Mouse (Mus musculus) kidney, postnatal 0 days (tissue): ENCODE results near the gene Siah1a. TPM values are rescaled to one million over a fixed set of nuclear protein-coding genes. Genes with fewer than 3 reads are reported as not detected.

ENCODE experiments used
- ATAC-seq: fragments of 200-750 bp; cut with Nextera tagmentation; replicated peaks from 2 replicates; pipeline ENCODE4 v1.8.0; 2017; ENCODE audit warnings: low read depth, moderate number of reproducible peaks, moderate TSS enrichment, moderate library complexity; ENCODE audit not compliant: low FRiP score
- DNase-seq: peaks from one replicate; pipeline ENCODE4 v3.0.0-alpha.2; 2016; ENCODE audit warnings: low spot score
- H3K27ac ChIP-seq: fragments of 300-500 bp; sonication (generic); 2 replicates; pipeline ENCODE4 v1.5.1; 2014; ENCODE audit warnings: mild to moderate bottlenecking
- H3K27me3 ChIP-seq: fragments of 300-500 bp; sonication (generic); 2 replicates; pipeline ENCODE4 v1.6.1; 2014; ENCODE audit warnings: low read length, mixed read lengths; ENCODE audit not compliant: insufficient read depth
- H3K36me3 ChIP-seq: fragments of 300-500 bp; sonication (generic); 2 replicates; pipeline ENCODE4 v1.6.1; 2014; ENCODE audit warnings: low read length, mixed read lengths; ENCODE audit not compliant: insufficient read depth
- H3K4me1 ChIP-seq: fragments of 300-500 bp; sonication (generic); replicated peaks from 2 replicates; pipeline ENCODE4 v1.6.1; 2014; ENCODE audit warnings: antibody characterized with exemption, low read length, mixed read lengths; ENCODE audit not compliant: insufficient read depth
- H3K4me2 ChIP-seq: fragments of 300-500 bp; sonication (generic); 2 replicates; pipeline ENCODE4 v1.6.1; 2014; ENCODE audit warnings: mild to moderate bottlenecking, low read length, moderate library complexity, mixed read lengths
- H3K4me3 ChIP-seq: fragments of 300-500 bp; sonication (generic); replicated peaks from 2 replicates; pipeline ENCODE4 v1.5.1; 2014; ENCODE audit warnings: low read depth, low read length
- H3K9ac ChIP-seq: fragments of 300-500 bp; sonication (generic); 2 replicates; pipeline ENCODE4 v1.6.1; 2014; ENCODE audit warnings: low read depth, low read length
- H3K9me3 ChIP-seq: fragments of 300-500 bp; sonication (generic); replicated peaks from 2 replicates; pipeline ENCODE4 v1.6.1; 2016; ENCODE audit warnings: low read length, inconsistent platforms, mixed read lengths
- CTCF ChIP-seq: IDR thresholded peaks from 2 replicates; pipeline ENCODE4 v1.5.1; 2016; ENCODE audit warnings: antibody characterized with exemption, low read depth, mild to moderate bottlenecking, moderate library complexity
- WGBS: fragments of 180-500 bp; shearing (Covaris S2); extraction: QIAGEN DNeasy Blood & Tissue Kit; methylation state at CpG from one replicate; pipeline ENCODE4 v1.1.7; 2014; 5-methylcytosine and 5-hydroxymethylcytosine counted together
- polyA plus RNA-seq: library from polyadenylated mRNA; unstranded; fragments of >200 nt; fragmentation: Nextera tagmentation; extraction: Ambion mirVana; gene quantifications from 2 replicates; pipeline ENCODE4 v1.2.1, GENCODE M21; 2015

Siah1a gene
- polyA plus RNA-seq, result 48.0 and 50.1 TPM in 2 replicates

DNA sequence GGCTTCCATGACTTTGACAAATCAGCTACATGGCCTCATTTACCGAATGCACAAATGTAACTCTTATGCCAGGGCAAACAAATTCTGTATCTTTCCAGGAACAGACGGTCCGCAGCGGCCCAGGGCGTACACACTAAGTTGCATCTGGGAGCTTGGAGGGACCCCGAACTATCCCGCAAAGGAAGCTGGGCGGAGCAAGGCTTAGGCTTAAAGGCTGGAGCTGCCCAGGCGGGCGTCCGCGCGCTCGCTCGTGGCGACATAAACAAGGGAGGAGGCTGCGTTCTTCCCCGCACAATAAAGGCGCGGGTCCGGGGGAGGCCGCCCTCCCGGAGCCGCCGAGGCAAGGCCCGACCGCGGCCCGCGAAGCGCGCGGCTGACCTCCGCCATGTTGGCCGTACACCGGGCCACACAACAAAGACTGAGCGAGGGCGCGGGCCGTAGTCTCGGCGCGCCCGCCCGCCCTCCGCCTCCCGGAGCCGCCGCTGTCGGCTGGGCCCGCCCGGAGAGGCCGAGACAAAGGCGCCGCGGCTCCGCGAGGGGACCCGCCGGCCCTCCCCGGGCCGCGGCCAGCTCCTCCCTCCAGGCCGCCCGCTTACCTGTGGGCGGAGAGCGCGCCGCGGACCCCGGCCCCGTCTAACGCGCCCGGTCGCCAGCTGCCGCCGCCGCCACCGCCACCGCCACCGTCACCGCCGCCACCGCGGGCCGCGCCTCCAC lies at the start of gene Siah1a, which contains the start of gene Gm10638:
Siah1a (minus strand) TSS at position 714 of the 714 bp plus-strand sequence.
Gm10638 (plus strand) TSS at position 479 of the 714 bp plus-strand sequence.
- under 1% methylated on average over 60 of the region's 88 CpGs for WGBS
- no peaks in the 10 kb centered on the region for H3K36me3 ChIP-seq
- DNase-seq (peak; percentile 85), ATAC-seq (peak; percentile 80)
- no peaks in the 10 kb centered on the region for H3K9me3 ChIP-seq
- H3K9ac ChIP-seq, result peak within 1 kb of the TSS; percentile 95
- H3K27me3 ChIP-seq, result no peaks in the 10 kb centered on the region
- peak within 1 kb of the TSS; percentile 97 for H3K27ac ChIP-seq
- peak within 1 kb of the TSS; percentile 91 for H3K4me3 ChIP-seq
- TF ChIP-seq CTCF, result no peak
- peak within 1 kb of the TSS; percentile 62 for H3K4me2 ChIP-seq
- H3K4me1 ChIP-seq, result peaks cover 16% of the 10 kb centered on the region; the same call in 1 of the 2 replicates

DNA sequence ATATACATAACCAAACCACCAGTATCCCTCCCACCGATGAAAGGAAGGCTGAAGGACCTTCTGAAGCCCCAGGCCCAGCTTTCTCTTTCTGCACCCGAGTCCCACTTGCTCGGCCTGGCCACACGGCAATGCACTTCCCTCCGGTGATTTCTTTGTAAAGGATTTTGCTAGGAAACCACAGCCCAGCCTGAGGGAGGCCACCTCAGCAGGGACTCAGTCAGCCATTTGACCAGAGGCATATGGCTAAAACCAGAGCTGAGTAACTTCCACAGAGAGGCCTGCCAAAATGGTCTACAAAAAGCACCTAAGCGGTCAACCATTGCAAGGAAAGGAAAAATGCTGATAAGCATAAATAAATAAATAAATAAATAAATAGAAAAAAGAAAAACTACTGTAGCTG lies 49.0 kb upstream of the Siah1a start:
- Histone ChIP-seq H3K4me1 (no peaks in the 10 kb centered on the region), H3K4me2 (no peak overlapping the region), H3K9ac (no peak overlapping the region), H3K36me3 (no peaks in the 10 kb centered on the region), H3K27me3 (no peaks in the 10 kb centered on the region), H3K4me3 (no peak overlapping the region), H3K27ac (no peak overlapping the region), H3K9me3 (no peaks in the 10 kb centered on the region)
- WGBS, result 55% methylated on average over 6 of the region's 6 CpGs
- no peak for TF ChIP-seq CTCF
- ATAC-seq (no peak), DNase-seq (no peak)

DNA sequence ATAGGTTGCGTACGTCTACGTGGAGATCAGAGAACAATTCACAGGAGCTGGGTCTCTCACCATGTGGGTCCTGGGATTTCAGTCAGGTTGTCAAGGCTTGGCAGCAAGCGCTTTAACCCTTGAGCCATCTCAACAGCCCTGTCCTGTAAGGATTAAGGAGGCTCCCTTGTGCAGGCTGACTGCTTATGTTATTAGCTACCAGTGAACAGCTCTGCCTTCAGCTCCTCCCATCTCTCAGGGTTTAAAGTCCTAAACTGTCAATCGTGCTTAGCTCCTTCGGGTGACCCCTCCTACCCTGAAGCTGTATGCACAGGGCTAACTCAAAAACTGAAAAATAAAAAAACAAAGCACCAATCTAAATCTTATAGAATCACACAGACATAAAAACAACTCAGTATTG lies 45.8 kb upstream of the Siah1a start:
- Histone ChIP-seq H3K9ac (no peak overlapping the region), H3K27ac (no peak overlapping the region), H3K4me3 (no peak overlapping the region), H3K4me2 (no peak overlapping the region), H3K9me3 (no peaks in the 10 kb centered on the region), H3K27me3 (no peaks in the 10 kb centered on the region), H3K36me3 (no peaks in the 10 kb centered on the region), H3K4me1 (no peaks in the 10 kb centered on the region)
- no peak for DNase-seq
- TF ChIP-seq CTCF, result no peak
- ATAC-seq, result no peak
- 72% methylated on average over 6 of the region's 6 CpGs for WGBS

DNA sequence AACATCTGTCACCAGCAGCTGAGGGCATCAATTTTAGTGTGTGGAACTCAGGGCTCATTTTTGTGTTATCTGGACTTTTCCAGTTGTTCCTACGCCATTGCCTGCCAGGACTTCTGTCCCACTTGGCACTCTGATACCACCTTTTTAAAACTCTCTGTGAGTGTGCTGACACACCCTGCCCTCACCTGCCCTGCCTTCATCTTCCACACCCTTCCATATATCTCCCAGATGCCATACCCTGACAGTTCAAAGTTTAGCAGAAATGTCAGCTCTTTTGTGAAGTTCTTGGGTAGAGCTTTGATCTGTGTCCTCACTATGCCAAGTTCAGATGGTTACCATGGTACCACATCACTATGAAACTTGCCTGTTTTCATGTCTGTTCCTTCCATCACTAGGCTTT lies 43.8 kb upstream of the Siah1a start:
- Histone ChIP-seq H3K36me3 (no peaks in the 10 kb centered on the region), H3K27ac (no peak overlapping the region), H3K4me1 (0 out of 2 replicates have a peak, but pooled peaks cover 4% of the 10 kb centered on the region), H3K27me3 (no peaks in the 10 kb centered on the region), H3K4me3 (no peak overlapping the region), H3K4me2 (no peak overlapping the region), H3K9me3 (no peaks in the 10 kb centered on the region), H3K9ac (no peak overlapping the region)
- ATAC-seq, result no peak
- no peak for TF ChIP-seq CTCF
- DNase-seq, result no peak
- WGBS, result 76% methylated on average over 1 of the region's 1 CpGs

DNA sequence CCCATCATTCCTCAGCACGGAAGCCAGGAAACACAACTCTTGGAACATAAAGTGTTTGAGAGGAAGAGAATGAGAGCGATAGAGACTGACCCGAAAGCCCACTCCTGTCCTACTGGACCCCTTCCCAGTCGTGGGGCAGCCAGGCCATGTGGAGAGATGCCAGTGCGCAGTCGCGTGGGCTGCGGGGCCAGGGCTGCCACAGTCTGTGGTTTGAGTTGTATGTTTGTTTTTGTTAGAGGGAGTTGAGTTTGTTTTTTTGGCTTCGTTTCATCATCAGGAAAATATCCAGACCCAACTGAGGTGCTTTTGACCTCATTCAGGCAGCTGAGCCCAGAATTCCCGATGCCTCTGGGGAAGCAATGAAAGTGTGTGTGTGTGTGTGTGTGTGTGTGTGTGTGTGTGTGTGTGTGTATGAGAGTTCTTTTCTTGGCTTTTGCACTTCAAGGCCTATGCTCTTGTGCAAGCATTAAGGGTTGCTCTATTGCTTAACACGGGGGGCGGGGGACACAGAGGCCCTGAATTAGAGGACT lies 42.2 kb upstream of the Siah1a start:
- ATAC-seq (no peak), DNase-seq (peak; percentile 83)
- 0 out of 2 replicates have a peak, but pooled peaks cover 4% of the 10 kb centered on the region for H3K4me1 ChIP-seq
- no peaks in the 10 kb centered on the region for H3K36me3 ChIP-seq
- H3K27me3 ChIP-seq, result no peaks in the 10 kb centered on the region
- H3K27ac ChIP-seq, result peak overlapping the region; percentile 47
- no peak overlapping the region for H3K9ac ChIP-seq
- no peaks in the 10 kb centered on the region for H3K9me3 ChIP-seq
- WGBS, result 30% methylated on average over 12 of the region's 12 CpGs
- TF ChIP-seq CTCF, result no peak
- no peak overlapping the region for H3K4me3 ChIP-seq
- H3K4me2 ChIP-seq, result peak overlapping the region; percentile 27; the same call in 1 of the 2 replicates

DNA sequence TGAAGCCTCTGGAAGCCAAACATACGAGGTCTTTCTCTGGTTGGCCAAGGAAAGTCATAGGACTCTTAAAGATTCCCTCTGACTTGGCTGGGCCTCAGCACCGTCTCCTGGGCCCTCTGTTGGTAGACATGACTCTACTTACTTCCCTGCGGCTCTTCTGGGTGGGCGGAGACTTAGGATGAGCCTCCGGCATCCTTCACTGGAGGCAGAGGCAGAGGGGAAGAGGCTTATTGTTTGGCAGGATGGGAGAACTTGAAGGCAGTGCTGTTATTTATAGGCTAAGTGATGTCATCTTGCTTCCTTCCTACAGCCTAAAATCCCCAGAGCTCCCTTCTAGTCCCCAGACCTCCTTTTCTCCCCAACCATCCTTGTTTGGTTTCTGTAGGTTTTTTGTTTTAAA lies 40.8 kb upstream of the Siah1a start:
- DNase-seq (peak; percentile 59), ATAC-seq (no peak)
- Histone ChIP-seq H3K27me3 (no peaks in the 10 kb centered on the region), H3K27ac (peak overlapping the region; percentile 47; the same call in 1 of the 2 replicates), H3K9ac (no peak overlapping the region), H3K4me1 (0 out of 2 replicates have a peak, but pooled peaks cover 4% of the 10 kb centered on the region), H3K4me2 (no peak overlapping the region), H3K9me3 (no peaks in the 10 kb centered on the region), H3K36me3 (no peaks in the 10 kb centered on the region), H3K4me3 (no peak overlapping the region)
- 39% methylated on average over 5 of the region's 5 CpGs for WGBS
- no peak for TF ChIP-seq CTCF
